Mouse (Mus musculus) fat pad, adult 2 months (tissue): ENCODE results near the gene Tmem132c.
"Not testable (repeated sequence)": the region's sequence is repeated elsewhere in the genome, so short reads cannot be mapped to it uniquely, and the experiment has no call there.

Experiments used
- DNase-seq: peaks from one replicate; pipeline ENCODE4 v3.0.0-alpha.2; 2011; ENCODE audit warnings: low read depth, low spot score; ENCODE audit errors: extremely low read depth

Gene Tmem132c

GRCm38 (mm10) chr5:127339016-127339435, 97.4 kb downstream of the Tmem132c start:
- no peak for DNase-seq

- DNase-seq, result no peak
Measured at GRCm38 (mm10) chr5:127341158-127341557, 99.5 kb downstream of the Tmem132c start.

- DNase-seq, result no peak
Measured at GRCm38 (mm10) chr5:127344721-127345120, 103.1 kb downstream of the Tmem132c start.

GRCm38 (mm10) chr5:127346364-127346763, 104.8 kb downstream of the Tmem132c start:
- no peak for DNase-seq

- no peak for DNase-seq
Measured at GRCm38 (mm10) chr5:127347053-127347748, 105.6 kb downstream of the Tmem132c start.

- DNase-seq, result no peak
Measured at GRCm38 (mm10) chr5:127349221-127350065, 107.8 kb downstream of the Tmem132c start.

- no peak for DNase-seq
Measured at GRCm38 (mm10) chr5:127353002-127353401, 111.4 kb downstream of the Tmem132c start.

- DNase-seq, result no peak
Measured at GRCm38 (mm10) chr5:127355836-127356235, 114.2 kb downstream of the Tmem132c start.

GRCm38 (mm10) chr5:127357878-127358277, 116.3 kb downstream of the Tmem132c start:
- DNase-seq, result not testable (repeated sequence)

- DNase-seq, result no peak
Measured at GRCm38 (mm10) chr5:127361145-127361544, 119.5 kb downstream of the Tmem132c start.

GRCm38 (mm10) chr5:127365061-127365460, 123.5 kb downstream of the Tmem132c start:
- DNase-seq, result no peak

- no peak for DNase-seq
Measured at GRCm38 (mm10) chr5:127368191-127368590, 126.6 kb downstream of the Tmem132c start.

- DNase-seq, result no peak
Measured at GRCm38 (mm10) chr5:127369812-127370211, 128.2 kb downstream of the Tmem132c start.

GRCm38 (mm10) chr5:127370503-127370902, 128.9 kb downstream of the Tmem132c start:
- no peak for DNase-seq

GRCm38 (mm10) chr5:127374251-127374650, 132.6 kb downstream of the Tmem132c start:
- DNase-seq, result no peak

- DNase-seq, result no peak
Measured at GRCm38 (mm10) chr5:127375654-127376053, 134.0 kb downstream of the Tmem132c start.

GRCm38 (mm10) chr5:127378521-127378920, 136.9 kb downstream of the Tmem132c start:
- no peak for DNase-seq

- no peak for DNase-seq
Measured at GRCm38 (mm10) chr5:127379351-127379750, 137.7 kb downstream of the Tmem132c start.

- no peak for DNase-seq
Measured at GRCm38 (mm10) chr5:127381216-127381615, 139.6 kb downstream of the Tmem132c start.

- DNase-seq, result no peak
Measured at GRCm38 (mm10) chr5:127382571-127382970, 141.0 kb downstream of the Tmem132c start.

- no peak for DNase-seq
Measured at GRCm38 (mm10) chr5:127391187-127391586, 149.6 kb downstream of the Tmem132c start.

- no peak for DNase-seq
Measured at GRCm38 (mm10) chr5:127396889-127397288, 155.3 kb downstream of the Tmem132c start.
